In the genomic region with DNA sequence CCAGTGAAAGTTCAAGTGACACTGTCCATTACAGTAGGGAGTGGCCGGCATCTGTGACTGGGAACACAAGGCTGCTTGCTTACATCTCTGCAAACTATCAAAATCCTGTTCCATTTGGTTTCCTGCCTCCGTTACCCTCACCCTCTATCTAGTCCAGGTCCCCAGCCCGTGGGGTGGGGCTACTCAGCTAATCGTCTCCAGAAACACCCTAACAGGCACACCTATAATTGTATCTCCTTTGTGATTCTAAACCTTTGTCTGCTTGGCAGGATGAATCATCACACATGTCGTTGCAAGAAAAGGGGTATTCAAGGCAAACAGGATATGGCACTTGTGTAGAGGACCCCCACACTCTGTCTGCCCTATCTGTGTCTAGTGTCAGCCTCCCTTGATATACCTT, we compare ENCODE assay signal across 24 mouse cellular contexts. TPM values are rescaled to one million over a fixed set of nuclear protein-coding genes. Genes with fewer than 3 reads are reported as not detected.
A peak's percentile ranks its signal among the peaks of the same experiment; 100 is the strongest.
DNase-seq lines count a peak whose midpoint lies in the region; ATAC-seq and TF ChIP-seq lines count a peak whose summit lies in the region.
"Had no signal": no experiment of that assay in that cellular context is flagged by ENCODE, and none has a peak within 500 bp of the region (broad histone marks: within the 10 kb centered on the region; RNA-seq: fewer than 3 reads in every experiment).

No protein-coding gene starts in this region.

- H3K4me3 ChIP-seq in gastrocnemius, adult 2 months, result no peak overlapping the region
- H3K4me3 ChIP-seq in liver, embryonic 11.5 days (ENCODE audit: low read depth, low read length), result peak overlapping the region; percentile 31; the same call in 1 of the 2 replicates
- H3K4me3 ChIP-seq in liver, postnatal 0 days (ENCODE audit: low read depth, low read length), result no peak overlapping the region
- H3K4me3 ChIP-seq: embryonic facial prominence, embryonic 10.5 days; layer of hippocampus, adult 2 months; midbrain, embryonic 12.5 days; neural tube, embryonic 15.5 days had no signal

- H3K4me2 ChIP-seq in liver, embryonic 11.5 days, result peak overlapping the region; percentile 60
- 0 out of 2 replicates have a peak overlapping the region, but pooled peaks have one; percentile 58 for H3K4me2 ChIP-seq in liver, postnatal 0 days (ENCODE audit: low read depth, low read length)
- H3K4me2 ChIP-seq: midbrain, embryonic 12.5 days; neural tube, embryonic 15.5 days had no signal

- peak; percentile 5 for DNase-seq in gastrocnemius, adult 2 months
- DNase-seq in gastrocnemius, postnatal 10 days, result no peak
- DNase-seq in R1 (ENCODE audit: low read depth, low spot score), result peak; percentile 44
- DNase-seq in liver, embryonic 11.5 days (ENCODE audit: low spot score), result no peak
- DNase-seq in liver, postnatal 0 days, result no peak
- DNase-seq in right cerebral cortex, postnatal 14 days, result no peak
- DNase-seq in cerebellum, postnatal 4 days (ENCODE audit: low spot score in 2 of 2), result no peak
- DNase-seq: adrenal gland, postnatal 14 days; cerebellum, adult 11 months; forebrain, postnatal 0 days; heart, postnatal 10 days; kidney, postnatal 25 days; layer of hippocampus, postnatal 36 days; lung, adult 18-20 months; thymus, adult 2 months; thymus, postnatal 4 days had no signal

- no peak for TF ChIP-seq EP300 in liver, postnatal 0 days (IDR thresholded peaks at IDR 0.05; ENCODE audit: low read depth)

- peak overlapping the region; percentile 64 for H3K9ac ChIP-seq in liver, embryonic 11.5 days (ENCODE audit: low read depth, low read length)
- no peak overlapping the region for H3K9ac ChIP-seq in liver, postnatal 0 days (replicated peaks)
- H3K9ac ChIP-seq: forebrain, postnatal 0 days; midbrain, embryonic 12.5 days; neural tube, embryonic 15.5 days had no signal

- no peaks in the 10 kb centered on the region for H3K27me3 ChIP-seq in liver, embryonic 11.5 days (replicated peaks; ENCODE audit: control insufficient read depth, insufficient read depth, low read length)
- H3K27me3 ChIP-seq in liver, postnatal 0 days (ENCODE audit: insufficient read depth, low read length), result no peaks in the 10 kb centered on the region
- H3K27me3 ChIP-seq: midbrain, embryonic 12.5 days; neural tube, embryonic 15.5 days; Patski had no signal

- 48% methylated on average over 5 of the region's 5 CpGs for WGBS in liver, embryonic 11.5 days
- 55% methylated on average over 5 of the region's 5 CpGs for WGBS in liver, postnatal 0 days (ENCODE audit: insufficient replicate concordance)

- no peaks in the 10 kb centered on the region for H3K9me3 ChIP-seq in liver, embryonic 11.5 days (ENCODE audit: control insufficient read depth, low read length)
- H3K9me3 ChIP-seq in liver, postnatal 0 days (ENCODE audit: low read length), result no peaks in the 10 kb centered on the region
- H3K9me3 ChIP-seq: embryonic facial prominence, embryonic 10.5 days; midbrain, embryonic 12.5 days; neural tube, embryonic 15.5 days had no signal

- no peak for TF ChIP-seq CTCF in gastrocnemius, adult 2 months (IDR thresholded peaks at IDR 0.05)
- TF ChIP-seq CTCF in liver, postnatal 0 days (IDR thresholded peaks at IDR 0.05; ENCODE audit: low read depth), result no peak

- peaks cover 11% of the 10 kb centered on the region; the same call in 1 of the 2 replicates for H3K36me3 ChIP-seq in liver, embryonic 11.5 days (ENCODE audit: control insufficient read depth, insufficient read depth, low read length)
- H3K36me3 ChIP-seq in liver, postnatal 0 days (replicated peaks; ENCODE audit: insufficient read depth, low read length), result peaks cover 44% of the 10 kb centered on the region
- H3K36me3 ChIP-seq: embryonic facial prominence, embryonic 10.5 days; midbrain, embryonic 12.5 days had no signal

- H3K27ac ChIP-seq in gastrocnemius, adult 2 months, result no peak overlapping the region
- peak overlapping the region; percentile 93 for H3K27ac ChIP-seq in liver, embryonic 11.5 days (ENCODE audit: low read depth, low read length)
- H3K27ac ChIP-seq in liver, postnatal 0 days (ENCODE audit: low read depth), result peak overlapping the region; percentile 6; the same call in 1 of the 2 replicates
- H3K27ac ChIP-seq: embryonic facial prominence, embryonic 10.5 days; midbrain, embryonic 12.5 days; neural tube, embryonic 15.5 days; stomach, postnatal 0 days had no signal

- peaks cover 38% of the 10 kb centered on the region for H3K4me1 ChIP-seq in liver, embryonic 11.5 days (replicated peaks; ENCODE audit: control insufficient read depth, insufficient read depth, low read length)
- peaks cover 23% of the 10 kb centered on the region; the same call in 1 of the 2 replicates for H3K4me1 ChIP-seq in liver, postnatal 0 days (ENCODE audit: insufficient read depth)
- H3K4me1 ChIP-seq: midbrain, embryonic 12.5 days; neural tube, embryonic 15.5 days had no signal

- intact Hi-C loops in gastrocnemius, adult 2 months (cut with DNase I), result no loop called here

- peak; percentile 60 for ATAC-seq in liver, embryonic 11.5 days (replicated peaks; ENCODE audit: low FRiP score)
- ATAC-seq in liver, postnatal 0 days, result no peak
- ATAC-seq: activated CD4-positive, CD25-positive, alpha-beta regulatory T cell, adult 4 months; forebrain, postnatal 0 days; intestine, postnatal 0 days; Patski had no signal

RNA-seq across cellular contexts. Expression of a gene that starts 40.3 kb away (rescaled TPM):
- total RNA-seq in gastrocnemius, adult 2 months (2021), result 100 to 1,000 TPM; 152 to 185 TPM
- 100 to 1,000 TPM; 163 to 170 TPM for total RNA-seq in gastrocnemius, postnatal 10 days (2021)
- polyA plus RNA-seq in liver, embryonic 11.5 days (2014; fragmentation: Nextera tagmentation; extraction: Ambion mirVana), result 200 and 221 TPM in 2 replicates
- 63.6 and 75.5 TPM in 2 replicates for polyA plus RNA-seq in liver, postnatal 0 days (2015; fragmentation: Nextera tagmentation; extraction: Ambion mirVana)
- polyA plus RNA-seq: activated CD4-positive, CD25-positive, alpha-beta regulatory T cell, adult 4 months had no signal

Comparison
In these comparisons a context has a peak if more than half of its experiments do, and no peak if none do; other contexts are left out.
1. DNase-seq: peak in gastrocnemius, adult 2 months (single experiment) and R1 (single experiment); none in gastrocnemius, postnatal 10 days (single experiment), liver, embryonic 11.5 days (single experiment), liver, postnatal 0 days (single experiment), right cerebral cortex, postnatal 14 days (single experiment) and cerebellum, postnatal 4 days (0 of 2).